Mouse (Mus musculus) gastrocnemius, adult 2 months (tissue): ENCODE data around the gene Med18. TPM values are rescaled to one million over a fixed set of nuclear protein-coding genes. Genes with fewer than 3 reads are reported as not detected.

Source experiments
- DNase-seq: peaks from one replicate; pipeline ENCODE4 v3.0.0; 2022
- H3K27ac ChIP-seq: fragments of 200-600 bp; 2 replicates; pipeline ENCODE4 v1.8.1; 2022; ENCODE audit warnings: mild to moderate bottlenecking
- H3K4me3 ChIP-seq: fragments of 200-600 bp; 2 replicates; pipeline ENCODE4 v1.8.1; 2022; ENCODE audit warnings: mild to moderate bottlenecking, moderate library complexity
- CTCF ChIP-seq: fragments of 200-600 bp; IDR thresholded peaks from 2 replicates; pipeline ENCODE4 v1.8.1; 2022; ENCODE audit warnings: antibody characterized with exemption, mild to moderate bottlenecking, moderate library complexity
- intact Hi-C: fragments of 180-260 bp; cut with DNase I; formaldehyde crosslinking; loops from one replicate; pipeline ENCODE4 v1.15.1; 2025
- total RNA-seq, 2 experiments: library from RNA; stranded (reverse); gene quantifications; 2 replicates each; pipeline ENCODE4 v1.2.3; 2021

The Med18 gene
- total RNA-seq, 2 experiments from 2014 or later = 2.9 to 3.3 TPM

- no peak overlapping the region for H3K4me3 ChIP-seq
- intact Hi-C loops = no loop called here
These were observed 10.9 kb upstream of the Med18 start for GRCm38 (mm10) chr4:132474631-132475030.

GRCm38 (mm10) chr4:132473411-132473810, 9.7 kb upstream of the Med18 start:
- DNase-seq = no peak
- no peak overlapping the region for H3K4me3 ChIP-seq

More at GRCm38 (mm10) chr4:132474631-132475030, 10.9 kb upstream of the Med18 start:
- TF ChIP-seq CTCF = no peak
- no peak overlapping the region for H3K27ac ChIP-seq
- no peak for DNase-seq

GRCm38 (mm10) chr4:132469873-132470272, 6.2 kb upstream of the Med18 start:
- TF ChIP-seq CTCF = no peak
- DNase-seq = no peak
- Histone ChIP-seq H3K27ac (no peak overlapping the region), H3K4me3 (no peak overlapping the region)
- intact Hi-C loops = no loop called here

More at GRCm38 (mm10) chr4:132473411-132473810, 9.7 kb upstream of the Med18 start:
- intact Hi-C loops = no loop called here
- no peak overlapping the region for H3K27ac ChIP-seq
- no peak for TF ChIP-seq CTCF

GRCm38 (mm10) chr4:132464255-132464613, 513 bp upstream of the Med18 start:
- intact Hi-C loops = loop anchor here (1.0 kb wide), 1 partner anchor 50 kb away; no protein-coding TSS in a partner anchor
- TF ChIP-seq CTCF = no peak
- Histone ChIP-seq H3K4me3 (peak overlapping the region; percentile 76), H3K27ac (peak overlapping the region; percentile 91)
- no peak for DNase-seq

GRCm38 (mm10) chr4:132462836-132463235, 885 bp downstream of the Med18 start:
- H3K27ac ChIP-seq = peak overlapping the region; percentile 91; the same call in 1 of the 2 replicates
- DNase-seq = no peak
- TF ChIP-seq CTCF = no peak
- intact Hi-C loops = no loop called here
- H3K4me3 ChIP-seq = peak overlapping the region; percentile 76

GRCm38 (mm10) chr4:132460225-132460624, 3.5 kb downstream of the Med18 start:
- no peak for DNase-seq
- Histone ChIP-seq H3K4me3 (no peak overlapping the region), H3K27ac (no peak overlapping the region)
- intact Hi-C loops = no loop called here
- TF ChIP-seq CTCF = no peak

GRCm38 (mm10) chr4:132455561-132455960, 8.2 kb downstream of the Med18 start:
- Histone ChIP-seq H3K4me3 (no peak overlapping the region), H3K27ac (no peak overlapping the region)
- TF ChIP-seq CTCF = no peak
- intact Hi-C loops = no loop called here
- no peak for DNase-seq

- intact Hi-C loops = no loop called here
- no peak overlapping the region for H3K4me3 ChIP-seq
- no peak overlapping the region for H3K27ac ChIP-seq
- no peak for TF ChIP-seq CTCF
- no peak for DNase-seq
These were observed 8.6 kb downstream of the Med18 start for GRCm38 (mm10) chr4:132455146-132455545.

DNA sequence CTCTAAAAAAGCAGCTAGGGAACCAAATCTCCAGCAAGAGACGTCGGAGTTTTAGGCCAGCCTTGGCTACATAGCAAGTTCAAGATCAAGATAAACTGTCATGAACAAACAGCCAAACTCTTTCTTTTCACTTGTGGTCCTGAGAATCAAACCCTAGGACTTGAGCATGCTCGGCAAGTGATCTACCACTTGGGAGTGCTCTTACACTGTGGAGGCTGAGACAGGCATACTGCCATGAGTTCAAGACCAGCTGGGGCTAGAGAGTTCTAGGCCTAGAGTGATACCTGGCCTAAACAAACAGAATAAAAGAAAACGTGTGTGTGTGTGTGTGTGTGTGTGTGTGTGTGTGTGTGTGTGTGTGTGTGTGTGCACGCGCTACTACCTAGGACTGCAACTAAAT, 9.5 kb downstream of the Med18 start:
- TF ChIP-seq CTCF = no peak
- intact Hi-C loops = no loop called here
- DNase-seq = no peak
- H3K27ac ChIP-seq = no peak overlapping the region
- no peak overlapping the region for H3K4me3 ChIP-seq

DNA sequence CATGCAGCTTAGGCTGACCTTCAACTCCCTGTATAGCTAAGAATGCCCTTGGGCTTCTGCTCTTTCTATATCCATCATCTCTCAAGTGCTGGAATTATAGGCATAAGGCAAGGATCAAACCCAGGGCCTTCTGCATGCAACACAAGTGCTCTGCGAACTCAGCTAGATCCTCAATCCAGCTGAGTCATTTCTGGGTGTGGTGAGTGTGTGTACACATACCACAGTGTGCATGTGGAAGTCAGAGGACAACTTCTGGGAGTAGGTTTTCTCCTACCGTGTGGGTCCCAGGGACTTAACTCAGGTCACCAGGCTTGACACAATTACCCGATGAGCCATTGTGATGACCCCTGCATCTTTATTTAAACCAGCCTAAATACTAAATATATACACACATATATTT, 13.9 kb downstream of the Med18 start:
- TF ChIP-seq CTCF = no peak
- H3K27ac ChIP-seq = no peak overlapping the region
- no peak for DNase-seq
- no peak overlapping the region for H3K4me3 ChIP-seq
- intact Hi-C loops = no loop called here

- DNase-seq = no peak
- intact Hi-C loops = no loop called here
- TF ChIP-seq CTCF = no peak
These were observed 17.6 kb downstream of the Med18 start for GRCm38 (mm10) chr4:132446105-132446504.

GRCm38 (mm10) chr4:132444516-132444915, 19.2 kb downstream of the Med18 start:
- Histone ChIP-seq H3K4me3 (no peak overlapping the region), H3K27ac (no peak overlapping the region)
- intact Hi-C loops = no loop called here
- no peak for TF ChIP-seq CTCF
- no peak for DNase-seq

More at GRCm38 (mm10) chr4:132446105-132446504, 17.6 kb downstream of the Med18 start:
- Histone ChIP-seq H3K4me3 (no peak overlapping the region), H3K27ac (no peak overlapping the region)

- Histone ChIP-seq H3K4me3 (no peak overlapping the region), H3K27ac (no peak overlapping the region)
- no peak for TF ChIP-seq CTCF
- intact Hi-C loops = no loop called here
- no peak for DNase-seq
These were observed 25.9 kb downstream of the Med18 start for GRCm38 (mm10) chr4:132437857-132438256.

- DNase-seq = no peak
- Histone ChIP-seq H3K27ac (no peak overlapping the region), H3K4me3 (no peak overlapping the region)
- intact Hi-C loops = no loop called here
- no peak for TF ChIP-seq CTCF
These were observed 30.9 kb downstream of the Med18 start for GRCm38 (mm10) chr4:132432717-132433372.
